ENCODE assay signal across 8 mouse cellular contexts in the genomic region with DNA sequence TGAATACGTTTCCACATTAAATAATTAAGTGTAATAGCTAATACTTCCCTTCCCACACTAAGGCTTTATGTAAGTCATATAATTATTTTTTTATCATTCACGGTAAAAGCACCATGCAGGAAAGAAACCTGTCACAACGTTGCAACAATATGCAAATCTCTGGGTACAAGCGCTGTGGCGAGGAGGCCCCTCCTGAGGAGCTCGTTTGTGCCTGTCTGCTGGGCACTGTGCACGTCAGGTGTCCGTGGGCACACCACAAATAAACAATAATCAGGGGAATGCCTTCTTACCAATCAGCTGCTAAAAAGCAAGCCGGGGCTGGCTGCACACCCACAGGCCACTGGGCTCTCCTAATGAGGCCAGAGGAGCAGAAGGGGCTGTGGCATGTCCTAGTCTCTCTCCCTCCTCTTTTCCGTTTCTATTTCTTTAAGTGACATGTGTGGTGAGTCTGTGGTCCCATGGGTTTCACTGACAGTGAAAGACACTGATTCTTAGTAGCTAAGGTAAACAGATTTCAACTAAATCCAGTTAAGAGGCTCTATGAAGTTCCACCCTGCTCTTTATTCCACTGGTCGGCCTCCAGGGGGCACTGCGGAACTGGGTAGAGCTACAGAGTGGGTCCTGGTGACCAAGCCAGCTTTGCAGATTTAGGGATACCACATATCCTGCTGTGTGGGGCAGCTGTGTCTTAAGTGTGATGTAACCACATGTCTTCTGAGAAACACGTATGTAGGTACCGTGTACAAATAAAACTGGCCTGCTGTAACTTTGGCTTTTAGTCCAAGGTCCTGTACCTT.
DNase-seq lines count a peak whose midpoint lies in the region; ATAC-seq lines count a peak whose summit lies in the region.

No protein-coding gene starts in this region.

- intact Hi-C loops in heart, postnatal 36 days (cut with DNase I), result loop anchor here (5.0 to 10.0 kb wide), 3 partner anchors 276 to 698 kb away; no protein-coding TSS in a partner anchor

- peak; percentile 83 for DNase-seq in Muller cell, postnatal 12 days (ENCODE audit: inconsistent ontology term)
- DNase-seq in brain, embryonic 18.5 days (ENCODE audit: low read depth, low spot score), result peak; percentile 46
- DNase-seq in fibroblast of lung, adult 2 months (ENCODE audit: low read depth), result peak; percentile 52
- DNase-seq in heart, postnatal 36 days, result peak; percentile 61 to 70
- DNase-seq in layer of hippocampus, postnatal 36 days, result peak; percentile 56 to 75
- peak; percentile 93 for DNase-seq in right cerebral cortex, postnatal 4 days

- ATAC-seq in megakaryocyte progenitor cell, adult 5-6 weeks (replicated peaks; ENCODE audit: poor library complexity), result peak; percentile 95
- ATAC-seq in monocyte, adult 5-6 weeks (replicated peaks; ENCODE audit: insufficient number of reproducible peaks, low FRiP score, low TSS enrichment, poor library complexity, severe bottlenecking), result no peak
